Mouse (Mus musculus): ENCODE results near the gene Hmgb4. TPM values are rescaled to one million over a fixed set of nuclear protein-coding genes. Genes with fewer than 3 reads are reported as not detected.

The Hmgb4 gene
- not detected for total RNA-seq (2021)
- long read RNA-seq, experiment 1 = 0 reads
- long read RNA-seq, experiment 2 = 0 reads

DNA sequence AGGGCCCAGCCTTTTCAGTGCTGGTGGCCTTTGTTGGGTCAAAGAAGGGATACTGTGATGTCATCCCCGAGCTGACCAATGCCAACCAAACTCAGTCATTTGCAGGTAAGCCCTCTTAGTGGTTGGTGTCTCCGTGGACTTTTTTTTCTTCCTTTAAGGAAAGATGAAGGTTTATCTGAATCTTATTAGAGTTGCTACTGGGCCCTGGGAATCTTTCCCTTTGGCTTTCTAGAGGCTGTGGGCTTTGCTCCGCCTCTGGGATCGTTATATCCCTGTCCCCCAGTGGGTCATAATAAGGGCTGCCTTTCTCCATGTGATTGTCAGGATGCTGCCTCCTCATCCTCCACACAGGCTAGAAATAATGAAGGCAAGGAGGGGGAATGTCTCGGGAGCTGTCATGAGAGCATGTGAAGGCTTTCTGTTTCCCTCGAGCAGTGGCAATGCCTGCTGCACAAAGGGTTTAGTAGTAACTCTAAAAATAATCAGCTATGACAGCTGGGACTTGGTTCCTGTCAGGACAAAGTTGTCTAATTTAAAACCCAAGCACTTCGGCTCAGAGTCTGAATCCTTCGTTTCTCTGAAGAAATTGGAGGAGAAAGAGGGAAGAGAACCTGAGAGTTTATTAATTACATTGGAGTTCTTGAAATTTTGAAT, at the start of gene Hmgb4:
Gene Hmgb4, minus strand, starts transcription at position 51 of the 654 bp plus-strand sequence.
- no peak for DNase-seq (ENCODE audit: low spot score in 2 of 2)

DNA sequence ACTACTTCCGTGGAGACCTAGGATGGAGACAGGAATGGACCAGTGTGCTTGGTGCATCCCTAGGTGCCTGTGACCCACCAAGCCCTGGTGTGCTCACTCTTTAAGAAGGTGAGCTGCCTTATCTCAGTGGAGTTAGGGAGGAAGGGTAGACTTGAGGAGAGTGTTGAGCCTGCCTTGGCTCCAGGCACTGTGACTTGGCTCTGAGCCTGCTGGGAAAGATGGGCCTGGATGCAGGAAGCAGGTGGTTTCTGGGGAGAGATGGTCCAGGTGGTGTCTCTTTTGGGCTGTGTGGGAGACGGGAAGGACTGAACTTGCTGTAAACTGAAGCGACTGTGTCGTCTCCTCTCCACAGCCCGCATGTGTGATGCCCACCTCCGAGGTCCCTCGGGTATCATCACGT, 45.3 kb upstream of the Hmgb4 start:
- no peak for DNase-seq (ENCODE audit: low spot score in 2 of 2)

DNA sequence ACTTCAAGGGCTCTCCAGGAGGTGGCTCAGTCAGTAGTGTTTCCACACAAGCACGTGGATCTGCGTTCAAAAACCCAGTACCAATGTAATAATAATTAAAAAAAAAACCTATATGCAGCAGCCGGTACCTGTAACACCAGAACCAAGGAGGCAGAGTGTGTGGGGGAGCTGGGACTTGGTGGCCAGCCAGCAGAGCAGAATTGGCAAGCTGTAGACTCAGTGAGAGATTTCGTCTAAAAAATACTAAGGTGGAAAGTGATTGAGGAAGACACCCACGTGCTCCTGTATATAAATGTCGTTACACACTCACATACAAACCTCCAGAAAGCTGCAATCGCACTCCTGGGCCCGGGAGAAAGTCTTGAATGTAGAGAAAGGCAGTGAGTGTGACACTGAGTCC, 43.3 kb upstream of the Hmgb4 start:
- no peak for DNase-seq (ENCODE audit: low spot score in 2 of 2)

DNA sequence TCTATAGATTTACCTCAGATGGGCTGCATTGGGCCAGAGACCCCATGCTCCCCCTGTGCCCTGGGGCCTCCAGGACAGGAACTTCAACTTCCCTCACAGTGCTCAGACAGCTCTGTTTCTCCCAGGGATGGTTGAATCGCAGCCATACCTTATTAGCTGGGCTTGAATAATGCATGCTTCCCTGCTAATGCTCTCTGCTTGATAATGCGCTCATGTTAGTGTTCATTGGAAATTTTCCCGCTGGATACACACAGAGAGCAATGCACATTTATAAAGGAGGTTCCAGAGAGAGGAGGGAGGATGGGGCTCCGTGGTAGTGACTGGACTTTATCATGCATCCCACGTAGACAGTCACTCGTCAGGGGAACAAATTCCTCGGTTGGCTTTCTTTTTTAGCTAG, 27.3 kb upstream of the Hmgb4 start:
- no peak for DNase-seq (ENCODE audit: low spot score in 2 of 2)

DNA sequence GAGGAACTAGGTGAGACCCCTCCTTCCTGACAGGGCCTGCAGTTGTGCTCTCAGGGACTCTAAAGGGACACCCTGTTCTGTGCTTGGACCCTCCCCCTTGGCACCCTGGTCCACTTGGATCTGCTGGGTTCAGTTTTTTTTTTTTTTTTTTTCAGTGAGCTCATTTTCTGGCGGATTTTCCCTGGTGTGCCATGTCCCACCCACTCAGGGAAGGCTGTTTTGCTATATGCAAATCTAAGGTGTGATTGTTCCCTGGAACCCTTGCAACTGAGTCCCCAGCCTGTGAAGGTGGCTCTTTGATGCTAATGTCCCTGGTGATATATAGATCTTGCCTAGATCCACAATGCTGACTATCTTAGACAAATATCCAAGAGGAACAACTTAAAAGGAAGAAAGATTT, 24.3 kb upstream of the Hmgb4 start:
- DNase-seq (ENCODE audit: low spot score in 2 of 2) = no peak

DNA sequence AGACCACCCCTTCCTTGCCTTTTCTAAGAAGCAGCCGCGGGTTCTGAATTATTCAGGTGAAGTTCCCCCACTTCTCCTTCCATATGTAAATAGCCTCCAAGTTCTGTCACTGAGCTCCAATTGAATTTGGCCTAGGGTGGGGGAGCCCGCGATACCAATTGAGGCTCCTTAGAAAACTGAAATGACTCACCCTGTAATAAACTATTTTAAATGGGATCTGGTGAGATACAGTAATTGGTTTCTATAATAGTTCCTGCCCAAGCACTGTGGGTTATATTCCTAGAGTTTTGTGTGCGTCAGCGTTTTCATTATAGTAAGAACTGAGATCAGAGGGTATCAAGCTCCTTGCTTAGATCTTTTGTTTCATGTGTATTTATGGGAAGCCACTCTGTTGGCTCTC, 14.8 kb upstream of the Hmgb4 start:
- DNase-seq (ENCODE audit: low spot score in 2 of 2) = no peak

DNA sequence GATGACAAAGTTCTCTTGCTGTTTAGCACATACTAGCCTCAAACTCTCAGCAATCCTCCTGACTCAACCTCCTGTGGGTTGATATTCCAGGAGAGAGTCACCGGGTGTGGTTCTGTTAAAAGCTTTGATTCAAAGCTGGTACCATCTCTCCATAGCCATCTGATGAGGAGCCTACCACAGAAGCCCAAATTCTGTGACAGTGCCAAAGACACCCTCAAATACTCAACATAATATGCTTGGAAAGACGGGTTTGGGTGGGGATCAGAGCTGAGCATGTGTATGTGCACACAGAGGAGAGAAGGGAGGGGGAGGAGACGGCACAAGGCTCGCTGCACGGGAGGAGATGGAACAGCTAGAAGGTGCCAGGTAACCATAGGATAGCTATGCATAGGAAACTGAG, 14.4 kb upstream of the Hmgb4 start:
- DNase-seq (ENCODE audit: low spot score in 2 of 2) = no peak

DNA sequence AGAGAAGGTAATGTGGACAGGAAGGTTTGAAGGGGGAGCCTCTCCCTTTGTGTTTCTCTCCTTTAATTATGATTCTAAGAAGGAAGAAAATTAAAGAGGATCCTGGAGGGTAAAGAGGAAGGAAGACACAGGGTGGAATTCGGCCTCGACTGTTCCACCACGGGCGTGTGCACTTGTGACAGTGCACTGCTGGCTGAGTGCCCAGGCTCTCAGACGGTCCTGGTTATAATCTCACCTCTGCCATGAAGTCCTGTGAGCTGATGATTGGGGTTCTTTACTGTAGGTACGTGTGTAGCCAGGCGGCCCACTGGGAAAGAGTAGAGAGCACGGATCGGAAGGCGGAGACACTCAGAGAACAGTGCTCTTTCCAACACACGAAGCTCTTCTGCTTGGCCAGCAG, 12.4 kb upstream of the Hmgb4 start:
- DNase-seq (ENCODE audit: low spot score in 2 of 2) = no peak

DNA sequence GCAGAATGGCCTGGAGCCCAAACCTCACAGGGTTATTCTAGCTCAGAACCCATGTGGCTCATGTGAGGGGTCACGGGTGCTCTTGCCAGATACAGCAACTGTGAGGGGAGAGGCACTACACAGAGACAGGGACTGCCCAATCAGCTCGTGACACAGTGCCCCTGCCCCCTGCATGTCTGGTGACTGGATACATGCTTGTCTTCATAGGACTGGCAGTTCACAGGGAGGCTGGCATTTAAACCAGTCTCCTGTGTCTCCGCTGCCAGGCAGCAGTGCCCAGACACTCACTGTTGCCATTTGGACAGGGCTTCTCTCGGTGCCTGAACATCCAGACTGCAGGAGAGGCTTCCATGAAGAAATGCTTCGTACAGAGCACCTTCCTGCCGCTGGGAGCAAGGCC, 11.7 kb upstream of the Hmgb4 start:
- no peak for DNase-seq (ENCODE audit: low spot score in 2 of 2)

DNA sequence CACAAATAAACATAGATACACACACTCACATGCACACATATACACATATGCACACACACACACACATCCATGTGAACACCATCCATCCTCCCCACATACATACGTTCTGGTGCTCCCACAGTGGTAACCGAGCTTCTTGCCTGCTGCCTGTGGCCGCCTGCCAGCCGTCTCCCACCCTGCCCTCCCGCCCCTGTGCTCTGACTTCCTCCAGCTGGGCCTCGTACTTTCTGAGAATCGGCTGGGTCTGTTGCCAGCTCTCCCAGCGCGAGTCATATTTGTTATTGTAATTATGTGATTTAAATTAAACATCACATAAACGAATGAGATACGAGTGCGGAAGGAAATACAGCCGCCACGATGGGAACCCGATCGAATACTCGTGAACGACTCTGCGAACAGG, 10.2 kb upstream of the Hmgb4 start:
- DNase-seq (ENCODE audit: low spot score in 2 of 2) = no peak

DNA sequence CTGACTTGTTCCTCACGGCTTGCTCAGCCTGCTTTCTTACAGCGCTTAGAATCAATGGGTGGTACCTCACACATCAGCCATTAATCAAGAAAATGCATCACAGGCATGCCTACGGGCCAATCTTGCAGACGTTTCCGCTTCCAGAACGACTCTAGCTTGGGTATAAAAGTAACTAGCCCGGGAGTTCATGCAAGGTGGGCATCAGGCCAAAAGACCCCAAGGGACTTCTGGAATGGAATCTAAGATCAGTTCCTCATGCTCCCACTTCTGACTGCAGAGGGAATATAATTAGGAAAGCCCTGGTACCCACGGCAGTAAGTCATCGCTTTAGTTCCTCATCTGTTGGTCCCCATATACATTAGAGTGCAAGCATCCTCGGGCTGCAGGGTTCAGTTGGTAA, 9.4 kb upstream of the Hmgb4 start:
- DNase-seq (ENCODE audit: low spot score in 2 of 2) = no peak

DNA sequence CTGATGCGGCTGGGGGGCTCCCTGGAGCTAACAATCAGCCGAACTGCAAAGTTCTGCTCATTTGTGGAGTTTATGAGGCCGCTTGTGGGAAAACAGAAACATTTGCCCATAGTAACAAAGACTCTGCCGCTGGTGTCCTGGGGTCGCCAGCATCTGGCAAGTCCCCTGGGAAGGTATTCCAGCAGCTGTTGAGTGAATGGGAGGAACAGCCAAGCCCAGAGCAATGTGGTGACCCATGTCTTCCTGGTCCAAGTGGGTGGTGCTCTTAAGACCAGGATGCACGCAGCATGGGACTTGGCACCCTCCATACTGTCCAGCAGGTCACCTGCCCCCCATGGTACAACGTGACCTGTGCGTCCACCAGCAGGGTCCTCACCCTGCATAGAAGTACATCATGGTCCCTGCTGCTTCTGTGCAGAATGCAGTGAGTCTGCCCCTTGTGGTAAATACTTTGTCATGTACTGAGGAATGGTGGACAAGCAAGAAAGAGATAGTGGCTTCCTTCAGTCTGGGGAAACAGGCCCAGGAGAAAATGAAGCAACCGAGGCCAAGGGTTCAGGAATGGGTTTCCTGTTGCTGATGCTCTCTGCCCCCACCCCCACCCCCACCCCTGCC, 8.6 kb upstream of the Hmgb4 start:
- DNase-seq (ENCODE audit: low spot score in 2 of 2) = no peak

DNA sequence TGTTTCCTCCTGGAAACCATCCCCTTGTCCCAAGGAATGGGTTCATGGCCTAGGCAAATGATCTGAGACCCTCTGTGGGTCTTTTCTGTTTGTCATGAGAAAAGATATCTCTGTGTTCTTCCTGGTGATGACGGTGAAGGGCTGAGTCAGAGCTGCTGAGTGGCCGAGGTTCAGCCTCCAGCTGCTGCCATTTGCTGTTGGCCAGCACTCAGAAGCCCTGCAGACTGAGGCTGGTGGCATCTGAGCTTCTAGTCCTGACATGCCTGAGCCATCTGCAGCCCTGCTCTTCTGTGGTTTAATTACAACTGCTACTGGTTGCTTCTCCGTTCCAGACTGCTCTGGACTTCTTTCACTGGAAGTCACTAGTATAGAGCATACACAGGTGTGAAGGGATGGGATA, 4.6 kb upstream of the Hmgb4 start:
- no peak for DNase-seq (ENCODE audit: low spot score in 2 of 2)

DNA sequence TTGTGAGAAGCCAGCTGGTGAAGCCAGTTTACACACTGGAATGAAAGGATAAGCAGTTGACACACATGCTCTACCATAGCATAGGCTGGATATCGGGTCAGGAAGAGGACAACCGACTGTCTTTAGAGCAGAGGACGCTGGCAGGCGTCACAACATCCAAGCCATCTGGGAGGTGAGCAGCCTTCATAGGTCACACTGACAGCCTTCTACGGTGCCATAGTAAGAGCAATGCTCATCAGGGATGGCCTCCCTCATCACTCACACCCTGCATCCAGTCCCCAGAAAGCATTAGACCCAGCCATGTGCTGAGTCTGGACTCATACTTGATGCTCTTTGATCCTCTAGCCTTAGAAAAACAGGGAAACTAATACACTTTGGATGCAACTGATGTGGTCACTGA, 3.7 kb upstream of the Hmgb4 start:
- DNase-seq (ENCODE audit: low spot score in 2 of 2) = no peak

DNA sequence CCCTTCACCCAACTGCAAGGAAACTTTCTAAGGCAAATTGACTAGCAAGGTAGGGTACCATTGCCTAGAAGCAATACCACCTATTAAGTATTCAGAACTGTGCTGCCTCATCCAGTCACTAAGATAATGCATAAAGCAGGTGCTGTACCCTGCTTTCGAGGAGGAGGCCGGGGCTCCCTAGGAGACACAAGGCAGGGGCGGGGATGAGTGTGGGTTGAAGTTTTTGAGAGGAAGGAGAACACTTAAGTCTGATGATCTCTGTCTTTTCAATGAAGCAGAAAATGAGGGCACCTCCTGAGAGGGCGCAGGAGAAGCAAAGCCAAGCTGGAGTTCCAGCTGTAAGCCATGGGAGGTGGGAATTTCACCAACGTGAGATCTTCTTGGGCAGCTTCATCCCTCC, 1.5 kb downstream of the Hmgb4 start:
- no peak for DNase-seq (ENCODE audit: low spot score in 2 of 2)

DNA sequence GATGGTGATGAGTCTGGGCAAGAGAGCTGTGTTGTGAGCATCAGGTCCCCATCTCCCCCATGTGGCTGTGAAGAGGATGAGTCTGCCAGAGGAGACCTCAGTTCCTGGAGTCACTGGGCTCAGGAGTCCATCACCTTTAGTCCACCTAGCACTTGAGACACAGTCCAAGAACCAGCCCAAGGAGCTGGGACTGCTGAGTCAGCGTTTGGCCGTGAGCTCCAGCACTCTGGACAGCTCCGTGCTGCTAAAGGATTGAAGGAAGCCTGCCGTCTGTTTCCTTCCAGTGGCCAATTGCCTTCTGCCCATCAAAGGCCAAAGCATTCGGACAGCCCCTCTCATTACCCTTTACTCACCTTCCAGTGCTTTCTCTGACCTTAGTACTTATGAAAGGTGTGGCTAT, 12.1 kb downstream of the Hmgb4 start:
- DNase-seq (ENCODE audit: low spot score in 2 of 2) = peak; percentile 7 to 22

DNA sequence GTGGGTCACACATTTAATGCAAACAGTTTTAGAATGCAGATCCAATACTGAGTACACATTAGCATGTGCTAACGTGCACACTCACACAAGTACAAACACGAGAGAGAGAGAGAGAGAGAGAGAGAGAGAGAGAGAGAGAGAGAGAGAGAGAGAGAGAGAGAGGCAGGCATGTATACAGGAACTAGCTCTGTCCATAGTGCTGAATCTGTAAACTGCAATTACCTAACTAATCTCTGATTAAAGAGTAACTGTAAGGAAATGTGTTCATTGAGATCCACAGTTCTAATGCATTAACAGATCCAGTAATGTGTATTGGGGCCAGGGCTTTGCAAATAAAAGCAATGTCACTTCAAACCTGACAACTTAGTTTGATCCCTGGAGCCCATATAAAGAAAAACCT, 15.6 kb downstream of the Hmgb4 start:
- DNase-seq (ENCODE audit: low spot score in 2 of 2) = no peak

DNA sequence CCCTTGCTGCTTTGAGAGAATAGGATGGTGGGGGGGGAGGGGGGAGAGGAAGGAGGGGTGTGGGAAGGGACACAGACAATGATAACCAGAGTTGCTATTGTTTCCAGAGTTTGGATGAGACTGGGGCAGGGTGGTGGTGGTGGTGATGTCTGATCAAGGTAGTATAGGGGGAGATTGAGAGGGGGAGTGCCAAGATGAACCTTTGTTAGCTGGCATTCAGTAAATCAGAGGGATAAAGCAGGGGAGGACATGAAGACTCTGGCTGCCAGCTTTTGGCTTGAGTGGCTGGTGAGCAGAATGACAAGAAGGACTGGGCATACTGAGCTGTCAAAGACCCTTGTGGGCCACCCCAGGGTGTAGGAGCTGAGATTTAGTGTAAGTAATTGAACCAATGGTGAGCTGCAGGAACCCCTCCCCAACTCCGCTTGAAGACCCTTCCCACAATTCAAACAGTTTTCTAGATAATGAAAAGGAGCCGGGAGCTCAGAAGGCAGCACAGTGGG, 18.9 kb downstream of the Hmgb4 start:
- no peak for DNase-seq (ENCODE audit: low spot score in 2 of 2)

DNA sequence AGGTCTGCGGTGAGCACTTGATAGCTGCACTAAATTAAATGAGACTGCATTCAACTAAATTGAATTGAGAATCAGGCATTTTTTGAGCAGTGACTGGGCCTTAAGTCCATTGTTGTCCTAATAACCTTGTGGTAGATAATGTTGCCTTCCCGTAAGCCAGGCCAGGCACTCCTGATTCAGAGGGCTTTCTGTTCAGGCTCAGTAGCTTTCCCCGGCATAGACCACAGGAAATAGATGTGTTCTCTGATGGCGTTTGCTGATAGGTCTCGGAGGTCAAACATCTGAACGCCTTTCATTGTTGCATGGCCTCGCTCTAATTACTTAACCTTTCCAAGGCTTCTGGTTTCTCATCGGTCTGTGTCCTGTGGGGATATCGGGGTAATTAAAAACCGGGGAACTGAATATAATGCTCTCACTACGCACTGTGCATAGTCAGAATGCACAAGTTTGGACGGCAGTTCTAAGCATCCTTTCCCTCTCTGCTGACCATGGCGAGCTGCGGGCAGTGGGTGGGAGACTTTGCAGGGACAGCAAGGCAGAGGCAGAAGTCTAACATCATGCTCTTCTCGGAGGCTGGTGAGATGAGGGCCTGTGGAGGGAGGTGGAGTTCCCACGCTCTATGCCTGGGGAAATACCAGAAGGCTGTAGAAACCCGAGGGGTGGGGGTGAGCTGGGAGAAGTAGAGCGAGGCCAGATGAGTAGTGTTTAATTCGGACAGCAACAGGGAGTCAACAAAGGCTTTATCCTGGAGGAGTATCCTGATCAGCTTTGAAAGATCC, 19.5 kb downstream of the Hmgb4 start:
- DNase-seq (ENCODE audit: low spot score in 2 of 2) = no peak

DNA sequence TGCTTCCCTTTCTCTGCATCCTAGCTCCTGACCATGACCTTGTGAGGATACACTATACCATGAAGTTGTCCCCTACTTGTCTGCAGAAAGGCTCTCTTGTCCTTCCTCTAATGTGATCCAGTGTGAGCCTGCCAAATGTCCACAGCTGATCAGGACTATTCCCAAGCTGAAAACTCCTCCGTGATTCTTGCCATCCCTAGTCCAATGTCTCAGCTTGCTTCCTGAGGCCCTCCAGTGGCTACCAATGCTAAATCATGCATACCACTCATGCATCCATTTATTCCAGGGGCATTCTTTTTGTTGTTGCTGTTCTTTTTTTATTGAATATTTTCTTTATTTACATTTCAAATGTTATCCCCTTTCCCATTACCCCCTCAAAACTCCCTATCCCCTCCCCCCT, 21.6 kb downstream of the Hmgb4 start:
- no peak for DNase-seq (ENCODE audit: low spot score in 2 of 2)

DNA sequence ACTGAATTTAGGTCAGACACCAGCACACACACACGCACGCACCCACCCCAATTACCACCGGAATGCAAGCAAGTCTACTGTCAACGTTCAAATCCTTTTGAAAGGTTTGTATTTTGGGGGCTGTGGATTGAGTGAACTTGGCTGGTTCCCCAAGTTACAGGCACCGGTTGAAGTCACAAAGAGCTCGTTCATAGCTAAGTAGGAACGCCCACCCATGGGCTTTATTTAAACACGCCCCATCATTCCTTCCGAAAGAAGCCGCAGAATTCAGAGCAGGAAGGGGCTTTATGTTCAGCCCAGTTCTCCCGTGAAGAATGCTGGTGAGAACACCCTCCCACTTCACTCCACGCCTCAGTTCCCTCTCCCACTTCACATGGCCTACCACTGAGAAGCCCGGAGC, 27.3 kb downstream of the Hmgb4 start:
- DNase-seq (ENCODE audit: low spot score in 2 of 2) = no peak
